Mouse (Mus musculus) stomach, embryonic 14.5 days (tissue): ENCODE results near the gene Atp6v0e. TPM values are rescaled to one million over a fixed set of nuclear protein-coding genes. Genes with fewer than 3 reads are reported as not detected.

ENCODE experiments used
- ATAC-seq: fragments of 200-750 bp; cut with Nextera tagmentation; 2 replicates; pipeline ENCODE4 v1.8.0; 2017; ENCODE audit warnings: low read depth, moderate TSS enrichment; ENCODE audit not compliant: insufficient number of reproducible peaks, insufficient read depth, low FRiP score
- H3K27ac ChIP-seq: fragments of 300-500 bp; sonication (generic); 2 replicates; pipeline ENCODE4 v1.5.1; 2014; ENCODE audit warnings: mild to moderate bottlenecking, low read length, moderate library complexity, mixed read lengths
- H3K27me3 ChIP-seq: fragments of 300-500 bp; sonication (generic); 2 replicates; pipeline ENCODE4 v1.6.1; 2014; ENCODE audit warnings: low read length, control low read depth, mixed read lengths; ENCODE audit not compliant: control insufficient read depth, insufficient read depth
- H3K36me3 ChIP-seq: fragments of 300-500 bp; sonication (generic); 2 replicates; pipeline ENCODE4 v1.6.1; 2014; ENCODE audit warnings: mild to moderate bottlenecking, control low read depth, low read length, moderate library complexity, mixed read lengths; ENCODE audit not compliant: control insufficient read depth, insufficient read depth
- H3K4me1 ChIP-seq: fragments of 300-500 bp; sonication (generic); 2 replicates; pipeline ENCODE4 v1.6.1; 2014; ENCODE audit warnings: low read length, control low read depth, mixed read lengths; ENCODE audit not compliant: control insufficient read depth, insufficient read depth
- H3K4me2 ChIP-seq: fragments of 300-500 bp; sonication (generic); replicated peaks from 2 replicates; pipeline ENCODE4 v1.6.1; 2014; ENCODE audit warnings: low read depth, low read length, control low read depth
- H3K4me3 ChIP-seq: fragments of 300-500 bp; sonication (generic); 2 replicates; pipeline ENCODE4 v1.5.1; 2014; ENCODE audit warnings: low read depth, low read length, control low read depth
- H3K9ac ChIP-seq: fragments of 300-500 bp; sonication (generic); replicated peaks from 2 replicates; pipeline ENCODE4 v1.6.1; 2014; ENCODE audit warnings: low read depth, mild to moderate bottlenecking, control low read depth, low read length, moderate library complexity, mixed read lengths
- H3K9me3 ChIP-seq: fragments of 300-500 bp; sonication (generic); 2 replicates; pipeline ENCODE4 v1.6.1; 2016; ENCODE audit warnings: low read depth, low read length, control low read depth; ENCODE audit not compliant: control insufficient read depth
- WGBS: fragments of 180-500 bp; shearing (Covaris S2); extraction: QIAGEN DNeasy Blood & Tissue Kit; methylation state at CpG from one replicate; pipeline ENCODE4 v1.1.7; 2014; 5-methylcytosine and 5-hydroxymethylcytosine counted together
- polyA plus RNA-seq: library from polyadenylated mRNA; unstranded; fragments of >200 nt; fragmentation: Nextera tagmentation; extraction: Ambion mirVana; gene quantifications from 2 replicates; pipeline ENCODE4 v1.2.1, GENCODE M21; 2014

Atp6v0e gene
- polyA plus RNA-seq, 1 experiment from 2014 or later = 179 TPM

DNA sequence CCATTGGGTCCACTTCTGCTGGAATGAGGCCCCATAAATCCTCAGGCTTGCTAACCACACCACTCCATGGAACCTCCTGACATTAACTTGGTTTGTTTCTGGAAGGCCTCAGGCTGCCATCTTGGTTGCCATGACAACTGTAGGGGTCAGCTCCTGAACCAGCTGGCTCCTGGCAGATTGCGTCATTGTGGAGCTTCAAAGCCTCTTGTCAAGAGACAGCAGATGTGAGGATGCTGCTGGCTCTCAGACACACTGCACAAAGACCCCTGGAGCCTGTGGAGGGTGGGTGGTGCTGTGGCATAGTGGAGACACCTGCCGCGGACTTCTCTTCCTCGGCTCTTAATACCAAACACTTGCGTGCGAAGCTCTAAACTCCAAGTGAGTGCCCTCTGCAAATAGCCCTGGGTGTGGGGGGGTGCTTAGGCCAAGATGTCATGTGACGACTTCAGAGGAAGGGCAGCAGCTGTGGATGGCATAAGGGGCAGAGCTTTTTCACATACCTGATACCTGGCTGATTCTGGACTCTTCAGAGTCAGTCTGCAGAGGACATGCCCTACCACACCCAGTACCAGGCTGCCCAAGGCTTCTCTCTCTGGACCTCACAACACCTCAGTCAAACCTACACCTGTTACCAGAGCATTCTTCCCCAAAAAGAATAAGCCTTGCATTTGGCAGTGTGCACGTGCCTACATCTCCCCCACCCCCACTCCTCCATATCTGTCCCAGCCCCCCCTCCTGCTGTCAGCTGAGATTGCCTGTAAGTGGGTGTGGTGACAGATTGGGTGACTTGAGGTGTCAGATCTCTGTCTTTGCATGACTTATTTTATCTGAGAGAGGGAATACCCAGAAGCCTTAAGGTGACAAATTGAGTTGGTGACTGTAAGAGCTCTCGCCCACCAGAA lies 18.3 kb upstream of the Atp6v0e start:
- 76% methylated on average over 9 of the region's 9 CpGs for WGBS
- H3K36me3 ChIP-seq = peaks cover 70% of the 10 kb centered on the region
- H3K4me3 ChIP-seq = no peak overlapping the region
- no peaks in the 10 kb centered on the region for H3K27me3 ChIP-seq
- no peak overlapping the region for H3K4me2 ChIP-seq
- no peaks in the 10 kb centered on the region for H3K4me1 ChIP-seq
- H3K9me3 ChIP-seq = no peaks in the 10 kb centered on the region
- no peak for ATAC-seq
- no peak overlapping the region for H3K27ac ChIP-seq
- no peak overlapping the region for H3K9ac ChIP-seq

DNA sequence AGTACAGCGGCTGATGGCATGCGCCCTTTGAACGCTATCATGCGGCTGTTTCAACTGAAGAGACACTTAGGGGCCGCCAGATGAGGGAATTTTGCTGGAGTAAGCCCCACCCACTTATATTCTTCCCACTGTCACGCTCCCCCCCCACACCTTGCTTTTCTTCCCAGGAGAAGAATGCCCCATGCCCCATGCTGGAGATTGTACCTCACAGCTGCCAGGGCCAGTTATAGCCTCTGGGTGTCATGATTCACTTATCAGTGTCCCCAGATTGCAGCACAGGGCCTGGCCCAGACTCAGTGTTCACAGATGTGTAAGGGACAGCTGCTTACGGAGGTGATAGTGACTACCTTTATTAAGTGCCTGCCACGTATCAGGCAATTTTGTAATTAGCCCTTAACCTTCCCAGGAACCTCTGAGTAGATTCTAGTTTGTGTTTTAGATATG lies 17.6 kb upstream of the Atp6v0e start:
- no peaks in the 10 kb centered on the region for H3K4me1 ChIP-seq
- H3K27me3 ChIP-seq = no peaks in the 10 kb centered on the region
- no peaks in the 10 kb centered on the region for H3K9me3 ChIP-seq
- H3K27ac ChIP-seq = no peak overlapping the region
- H3K4me2 ChIP-seq = no peak overlapping the region
- no peak overlapping the region for H3K9ac ChIP-seq
- H3K4me3 ChIP-seq = no peak overlapping the region
- H3K36me3 ChIP-seq = peaks cover 65% of the 10 kb centered on the region
- no peak for ATAC-seq
- 86% methylated on average over 8 of the region's 8 CpGs for WGBS

DNA sequence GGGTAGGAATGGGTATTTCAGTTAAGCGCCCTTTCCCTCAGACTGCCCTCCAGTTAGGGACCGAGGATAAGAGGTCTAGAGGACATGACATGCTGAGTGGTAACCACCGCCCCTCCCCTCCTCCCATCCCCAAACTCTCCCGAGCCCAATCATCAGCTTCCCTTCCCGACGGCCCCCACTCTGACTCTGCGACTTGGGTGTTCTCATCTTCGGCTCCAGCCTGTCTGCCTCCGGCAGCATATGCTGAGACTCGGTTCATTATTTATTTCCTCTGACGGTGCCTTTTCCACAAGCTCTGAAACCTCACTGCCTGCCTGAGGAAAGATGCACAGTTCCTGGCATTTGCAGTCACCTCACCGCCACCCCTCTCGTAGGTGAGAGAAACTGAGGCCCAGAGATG lies 15.7 kb upstream of the Atp6v0e start:
- Histone ChIP-seq H3K4me1 (no peaks in the 10 kb centered on the region), H3K4me2 (no peak overlapping the region), H3K27ac (peak overlapping the region; percentile 61; the same call in 1 of the 2 replicates), H3K9me3 (no peaks in the 10 kb centered on the region), H3K36me3 (peaks cover 52% of the 10 kb centered on the region), H3K9ac (no peak overlapping the region), H3K4me3 (no peak overlapping the region), H3K27me3 (no peaks in the 10 kb centered on the region)
- ATAC-seq = no peak
- 39% methylated on average over 13 of the region's 13 CpGs for WGBS

DNA sequence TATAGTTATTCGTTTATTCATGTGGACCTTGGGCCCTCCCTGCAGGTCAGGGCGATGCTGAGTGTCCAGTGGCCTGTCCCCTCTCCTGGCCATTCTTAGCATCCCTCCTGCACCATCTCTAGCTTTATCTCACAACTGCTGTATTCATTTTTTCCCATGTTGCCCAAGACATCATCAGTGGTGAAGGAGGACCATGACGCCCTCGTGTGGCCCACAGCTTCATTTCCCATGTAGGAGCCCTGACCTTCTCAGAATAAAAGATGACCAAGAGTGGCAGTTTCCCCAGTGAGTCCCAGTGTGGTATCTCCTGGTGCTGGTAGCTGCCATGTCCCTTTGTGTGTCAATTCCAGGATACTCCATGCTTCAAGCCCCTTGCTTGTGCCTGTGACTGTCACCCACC lies 13.5 kb upstream of the Atp6v0e start:
- peaks cover 40% of the 10 kb centered on the region for H3K36me3 ChIP-seq
- H3K4me3 ChIP-seq = no peak overlapping the region
- ATAC-seq = no peak
- no peak overlapping the region for H3K27ac ChIP-seq
- H3K9me3 ChIP-seq = no peaks in the 10 kb centered on the region
- no peak overlapping the region for H3K9ac ChIP-seq
- 82% methylated on average over 4 of the region's 4 CpGs for WGBS
- no peaks in the 10 kb centered on the region for H3K4me1 ChIP-seq
- H3K27me3 ChIP-seq = no peaks in the 10 kb centered on the region
- no peak overlapping the region for H3K4me2 ChIP-seq

DNA sequence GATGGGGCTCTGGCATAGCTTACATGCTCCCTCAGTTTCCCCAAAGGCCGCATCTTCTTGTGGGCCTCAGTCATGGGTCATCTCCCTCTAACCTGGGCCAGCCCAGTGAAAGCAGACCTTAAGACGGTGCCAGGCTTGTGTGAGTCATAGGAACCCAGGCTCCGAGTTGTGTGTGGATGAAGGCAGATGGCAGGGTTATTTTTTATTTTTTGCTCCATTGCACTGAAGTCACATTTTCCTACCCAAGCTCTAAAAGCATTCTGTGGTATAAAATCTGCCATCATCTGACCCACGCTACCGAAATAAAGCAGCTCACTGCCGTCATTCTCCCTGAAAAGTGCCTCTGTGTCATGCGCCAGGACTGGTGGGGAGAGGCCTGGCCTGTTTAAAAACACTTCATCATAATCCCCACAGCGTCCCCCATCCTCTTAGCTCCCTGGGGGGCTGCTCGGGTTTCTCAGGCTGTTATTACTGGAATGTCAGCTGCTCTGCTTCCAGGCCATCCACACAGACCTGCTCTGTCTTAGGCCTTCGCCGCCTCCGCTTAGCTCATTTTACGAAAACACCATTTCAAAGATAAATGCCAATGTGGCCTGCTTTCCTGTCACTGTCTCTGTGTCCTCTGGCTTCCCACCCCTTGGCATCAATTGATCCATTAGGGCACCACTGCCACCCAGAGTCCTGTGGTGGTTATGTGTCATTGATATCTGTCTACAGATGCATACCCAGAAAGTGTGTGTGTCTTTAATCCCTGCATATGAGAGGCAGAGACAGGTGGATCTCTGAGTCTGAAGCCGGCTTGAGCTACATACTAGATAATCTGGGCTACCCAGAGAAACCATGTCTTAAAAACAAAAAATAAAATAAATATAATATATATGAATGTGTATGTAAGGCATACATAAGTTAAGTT lies 12.3 kb upstream of the Atp6v0e start:
- Histone ChIP-seq H3K36me3 (peaks cover 38% of the 10 kb centered on the region), H3K4me2 (no peak overlapping the region), H3K4me3 (no peak overlapping the region), H3K9ac (no peak overlapping the region), H3K9me3 (no peaks in the 10 kb centered on the region), H3K27me3 (no peaks in the 10 kb centered on the region), H3K4me1 (no peaks in the 10 kb centered on the region), H3K27ac (no peak overlapping the region)
- no peak for ATAC-seq
- WGBS = 64% methylated on average over 14 of the region's 14 CpGs

DNA sequence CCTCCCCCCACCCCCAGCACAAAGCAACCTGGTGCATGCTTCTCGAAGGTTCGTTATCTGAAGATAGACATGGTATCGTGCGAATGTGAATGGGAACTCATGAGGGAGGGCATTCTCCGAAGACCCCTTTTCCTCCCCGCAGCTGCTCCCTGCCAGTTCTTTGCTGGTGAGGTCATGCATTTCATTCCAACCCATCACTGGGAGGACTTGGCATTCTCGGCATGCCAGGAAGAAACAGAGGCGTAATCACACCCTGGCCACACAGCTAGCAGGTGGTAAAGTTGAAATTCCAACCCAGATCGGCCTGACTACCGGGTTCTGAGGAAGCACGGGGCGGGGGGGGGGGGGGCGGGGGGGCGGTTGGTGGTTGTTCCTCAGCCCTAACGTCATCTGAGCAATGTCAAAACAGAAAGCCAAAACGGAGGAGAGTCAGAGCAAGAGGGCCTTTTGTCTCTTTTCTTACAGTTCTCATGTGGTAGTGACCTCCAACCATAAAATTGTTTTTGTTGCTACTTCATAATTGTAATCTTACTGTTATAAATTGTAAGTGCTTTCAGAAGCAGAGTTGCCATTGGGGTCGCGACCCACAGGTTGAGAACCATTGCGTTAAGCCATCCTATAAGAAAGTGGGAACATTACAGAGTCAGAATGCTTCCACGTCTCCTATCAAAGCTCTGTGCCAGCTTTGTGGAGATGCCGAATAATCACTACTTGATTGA lies 4.0 kb upstream of the Atp6v0e start:
- H3K4me1 ChIP-seq = no peaks in the 10 kb centered on the region
- peaks cover 16% of the 10 kb centered on the region for H3K36me3 ChIP-seq
- no peak overlapping the region for H3K27ac ChIP-seq
- no peaks in the 10 kb centered on the region for H3K27me3 ChIP-seq
- H3K4me3 ChIP-seq = no peak overlapping the region
- WGBS = 37% methylated on average over 19 of the region's 21 CpGs
- H3K9ac ChIP-seq = no peak overlapping the region
- H3K4me2 ChIP-seq = no peak overlapping the region
- ATAC-seq = no peak
- H3K9me3 ChIP-seq = no peaks in the 10 kb centered on the region

DNA sequence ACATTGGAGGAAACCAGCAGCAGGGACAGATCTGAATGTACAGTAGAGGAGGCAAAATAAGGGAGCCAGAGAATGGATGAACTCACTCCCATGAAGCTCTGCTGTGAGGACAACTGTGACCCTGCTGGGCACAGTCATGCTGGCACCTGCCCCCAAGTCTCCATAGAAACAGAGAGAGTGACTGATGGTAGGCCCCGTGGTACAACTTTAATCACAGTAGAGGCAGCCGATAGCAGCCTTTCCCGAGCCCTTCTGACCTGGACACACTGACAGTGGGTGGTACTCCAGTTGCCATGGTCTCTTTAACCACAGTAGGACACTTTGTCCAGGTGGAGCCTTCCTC lies 3.5 kb upstream of the Atp6v0e start:
- ATAC-seq = no peak
- WGBS = 60% methylated on average over 3 of the region's 3 CpGs
- H3K4me1 ChIP-seq = no peaks in the 10 kb centered on the region

More for the DNA sequence above, 3.5 kb upstream of the Atp6v0e start:
- H3K4me3 ChIP-seq = no peak overlapping the region
- H3K27ac ChIP-seq = no peak overlapping the region
- H3K9ac ChIP-seq = no peak overlapping the region
- H3K36me3 ChIP-seq = peaks cover 11% of the 10 kb centered on the region
- no peaks in the 10 kb centered on the region for H3K27me3 ChIP-seq
- H3K4me2 ChIP-seq = no peak overlapping the region
- H3K9me3 ChIP-seq = no peaks in the 10 kb centered on the region
